Mouse (Mus musculus) small intestine, adult 2 months (tissue): Measurements from ENCODE around the gene Brinp3.

Experiments used
- CTCF ChIP-seq: fragments of 200-500 bp; IDR thresholded peaks from 2 replicates; pipeline ENCODE4 v1.5.1; 2012; ENCODE audit warnings: low read depth, mild to moderate bottlenecking, control low read depth, inconsistent platforms, low read length, moderate library complexity, mixed read lengths; ENCODE audit not compliant: insufficient replicate concordance, insufficient read length; ENCODE audit errors: extremely low read depth
- POLR2A ChIP-seq: fragments of 200-500 bp; IDR thresholded peaks from 2 replicates; pipeline ENCODE4 v1.6.1; 2012; ENCODE audit warnings: low read depth, mild to moderate bottlenecking, control low read depth, inconsistent platforms, low read length, moderate library complexity

DNA sequence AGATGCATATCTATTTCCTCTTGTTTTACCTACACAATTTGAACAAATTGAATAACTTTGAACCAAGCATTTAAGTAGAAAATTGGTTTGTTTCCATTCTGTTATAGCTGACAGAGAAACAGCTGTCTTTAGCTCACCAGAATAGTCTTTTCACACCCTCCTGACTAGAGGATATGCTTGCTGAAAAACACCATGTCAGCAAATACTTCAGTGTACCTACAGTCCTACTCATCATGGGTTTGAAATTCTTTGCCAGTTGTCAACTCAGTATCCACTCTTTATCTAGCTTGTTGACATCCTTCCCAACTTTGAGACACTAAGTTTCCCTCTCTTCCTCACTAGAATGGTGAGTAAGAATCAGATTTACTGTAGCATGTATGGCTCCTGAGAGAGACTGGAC, 62.4 kb downstream of the Brinp3 start:
- TF ChIP-seq CTCF = no peak
- TF ChIP-seq POLR2A = no peak
